Mouse (Mus musculus) layer of hippocampus, adult 8-10 months (tissue): ENCODE results near the gene Aunip. TPM values are rescaled to one million over a fixed set of nuclear protein-coding genes. Genes with fewer than 3 reads are reported as not detected.

Experiments used
- DNase-seq, 2 experiments: peaks; one replicate each; pipeline ENCODE4 v3.0.0; 2022; ENCODE audit warnings: low spot score in 2 of 2
- total RNA-seq, 4 experiments: library from RNA; stranded (reverse); gene quantifications; 2 replicates each; pipeline ENCODE4 v1.2.4; 2022

Gene Aunip
- total RNA-seq, 4 experiments from 2014 or later, result 0.25 to 0.85 (median 0.33) TPM; not detected in 1

- no peak for DNase-seq
These were observed 3.6 kb downstream of the Aunip start for GRCm38 (mm10) chr4:134514309-134514930.

GRCm38 (mm10) chr4:134515614-134516013 lies 4.8 kb downstream of the Aunip start:
- DNase-seq, result no peak

- DNase-seq, result no peak
These were observed 6.2 kb downstream of the Aunip start for GRCm38 (mm10) chr4:134516981-134517380.

GRCm38 (mm10) chr4:134517719-134518118 lies 6.9 kb downstream of the Aunip start:
- no peak for DNase-seq

- DNase-seq, result no peak
These were observed 7.7 kb downstream of the Aunip start for GRCm38 (mm10) chr4:134518541-134518940.

GRCm38 (mm10) chr4:134519281-134519680 lies 8.5 kb downstream of the Aunip start:
- peak in 1 of 2 experiments; percentile 42 for DNase-seq

- no peak for DNase-seq
These were observed 12.6 kb downstream of the Aunip start for GRCm38 (mm10) chr4:134523447-134523846.

- DNase-seq, result no peak
These were observed 15.0 kb downstream of the Aunip start for GRCm38 (mm10) chr4:134525806-134526205.

- no peak for DNase-seq
These were observed 15.4 kb downstream of the Aunip start for GRCm38 (mm10) chr4:134526220-134526619.

GRCm38 (mm10) chr4:134532928-134533327 lies 22.1 kb downstream of the Aunip start:
- no peak for DNase-seq

- DNase-seq, result no peak
These were observed 22.6 kb downstream of the Aunip start for GRCm38 (mm10) chr4:134533421-134533820.

GRCm38 (mm10) chr4:134534124-134534886 lies 23.5 kb downstream of the Aunip start:
- DNase-seq, result no peak

GRCm38 (mm10) chr4:134534932-134535786 lies 24.4 kb downstream of the Aunip start, which contains the start of gene Mtfr1l:
Gene Mtfr1l, minus strand, starts transcription at chr4:134535387.
- DNase-seq, result peak; percentile 94 to 96

GRCm38 (mm10) chr4:134535787-134536151 lies 25.0 kb downstream of the Aunip start:
- peak; percentile 63 to 69 for DNase-seq

GRCm38 (mm10) chr4:134538997-134539580 lies 28.3 kb downstream of the Aunip start:
- DNase-seq, result no peak

- no peak for DNase-seq
These were observed 31.9 kb downstream of the Aunip start for GRCm38 (mm10) chr4:134542726-134543125.

- DNase-seq, result peak; percentile 78 to 96
These were observed 32.5 kb downstream of the Aunip start for GRCm38 (mm10) chr4:134543261-134543660.

GRCm38 (mm10) chr4:134546814-134547705 lies 36.3 kb downstream of the Aunip start:
- no peak for DNase-seq

GRCm38 (mm10) chr4:134548169-134548938 lies 37.6 kb downstream of the Aunip start:
- DNase-seq, result no peak

GRCm38 (mm10) chr4:134549899-134550298 lies 39.1 kb downstream of the Aunip start:
- DNase-seq, result no peak
